Mouse (Mus musculus) neural tube, embryonic 12.5 days (tissue): ENCODE measurements around the gene Rhebl1. TPM values are rescaled to one million over a fixed set of nuclear protein-coding genes. Genes with fewer than 3 reads are reported as not detected.
A peak's percentile ranks its signal among the peaks of the same experiment; 100 is the strongest.

Source experiments
- ATAC-seq: fragments of 200-750 bp; cut with Nextera tagmentation; 2 replicates; pipeline ENCODE4 v1.8.0; 2017; ENCODE audit warnings: low read depth, mild to moderate bottlenecking, moderate TSS enrichment, moderate library complexity; ENCODE audit not compliant: low FRiP score
- H3K27ac ChIP-seq: fragments of 300-500 bp; sonication (generic); 2 replicates; pipeline ENCODE4 v1.5.1; 2016
- H3K27me3 ChIP-seq: fragments of 300-500 bp; sonication (generic); replicated peaks from 2 replicates; pipeline ENCODE4 v1.6.1; 2016; ENCODE audit warnings: mild to moderate bottlenecking
- H3K36me3 ChIP-seq: fragments of 300-500 bp; sonication (generic); 2 replicates; pipeline ENCODE4 v1.6.1; 2016; ENCODE audit warnings: mild to moderate bottlenecking
- H3K4me1 ChIP-seq: fragments of 300-500 bp; sonication (generic); 2 replicates; pipeline ENCODE4 v1.6.1; 2016
- H3K4me2 ChIP-seq: fragments of 300-500 bp; sonication (generic); replicated peaks from 2 replicates; pipeline ENCODE4 v1.6.1; 2016; ENCODE audit warnings: mild to moderate bottlenecking
- H3K4me3 ChIP-seq: fragments of 300-500 bp; sonication (generic); 2 replicates; pipeline ENCODE4 v1.5.1; 2016
- H3K9ac ChIP-seq: fragments of 300-500 bp; sonication (generic); 2 replicates; pipeline ENCODE4 v1.6.1; 2016; ENCODE audit warnings: mild to moderate bottlenecking
- H3K9me3 ChIP-seq: fragments of 300-500 bp; sonication (generic); 2 replicates; pipeline ENCODE4 v1.6.1; 2016; ENCODE audit warnings: mild to moderate bottlenecking
- WGBS: fragments of 180-500 bp; shearing (Covaris S2); methylation state at CpG from one replicate; pipeline ENCODE4 v1.1.7; 2016; 5-methylcytosine and 5-hydroxymethylcytosine counted together
- polyA plus RNA-seq: library from polyadenylated mRNA; unstranded; fragments of >200 nt; fragmentation: Nextera tagmentation; extraction: Ambion mirVana; gene quantifications from 2 replicates; pipeline ENCODE4 v1.2.1, GENCODE M21; 2016

Gene Rhebl1
- polyA plus RNA-seq, 1 experiment from 2014 or later, result 27.8 TPM

DNA sequence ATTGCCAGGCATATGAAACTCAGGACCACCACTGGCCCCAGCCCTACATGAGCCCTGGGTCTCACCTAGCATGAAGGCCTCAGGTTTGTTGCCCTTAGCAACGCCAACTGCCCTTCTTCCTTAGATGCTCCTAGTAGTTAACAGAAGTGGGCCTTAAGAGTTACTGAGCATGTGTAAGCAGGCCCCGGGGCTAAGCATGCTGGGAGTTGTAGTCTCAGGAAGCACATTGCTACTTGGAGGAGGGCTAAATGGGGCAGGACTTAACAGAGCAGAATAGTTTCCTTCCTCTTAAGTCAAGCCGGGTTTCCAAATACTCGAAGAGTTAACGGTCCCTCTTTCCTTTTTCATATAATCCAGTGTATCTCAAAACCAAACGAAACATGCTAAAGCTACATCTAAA is 27.0 kb downstream of the Rhebl1 start:
- no peak overlapping the region for H3K9ac ChIP-seq

DNA sequence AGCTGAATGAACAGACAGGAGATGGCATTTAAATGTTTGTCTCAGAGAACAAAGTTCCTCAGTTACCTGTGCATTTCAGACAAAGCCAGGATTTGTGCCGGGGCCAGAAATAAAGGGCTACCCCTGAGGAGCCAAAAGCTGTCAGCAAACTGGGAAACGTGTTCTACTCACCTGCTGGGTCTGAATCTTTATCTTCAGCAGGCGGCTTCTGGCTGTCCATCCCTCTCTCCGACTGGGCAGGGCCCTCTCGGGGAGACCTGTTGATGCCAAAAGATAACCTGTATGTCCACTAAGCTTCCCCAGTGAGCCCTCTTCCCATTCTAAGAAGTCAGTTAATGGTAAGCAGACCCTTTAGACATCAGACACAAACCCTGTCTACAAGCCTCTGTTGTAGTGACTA is 27.8 kb downstream of the Rhebl1 start:
- Histone ChIP-seq H3K4me3 (no peak overlapping the region), H3K4me1 (peaks cover 35% of the 10 kb centered on the region), H3K36me3 (peaks cover 51% of the 10 kb centered on the region), H3K27ac (no peak overlapping the region), H3K4me2 (no peak overlapping the region), H3K27me3 (no peaks in the 10 kb centered on the region), H3K9me3 (no peaks in the 10 kb centered on the region), H3K9ac (no peak overlapping the region)
- ATAC-seq, result no peak
- 89% methylated on average over 5 of the region's 5 CpGs for WGBS

More for the DNA sequence above, 27.0 kb downstream of the Rhebl1 start:
- H3K4me1 ChIP-seq, result peaks cover 35% of the 10 kb centered on the region
- H3K36me3 ChIP-seq, result peaks cover 43% of the 10 kb centered on the region
- 81% methylated on average over 6 of the region's 6 CpGs for WGBS
- H3K4me2 ChIP-seq, result peak overlapping the region; percentile 97
- no peak overlapping the region for H3K27ac ChIP-seq
- no peaks in the 10 kb centered on the region for H3K27me3 ChIP-seq
- H3K4me3 ChIP-seq, result no peak overlapping the region
- ATAC-seq, result no peak
- H3K9me3 ChIP-seq, result no peaks in the 10 kb centered on the region

DNA sequence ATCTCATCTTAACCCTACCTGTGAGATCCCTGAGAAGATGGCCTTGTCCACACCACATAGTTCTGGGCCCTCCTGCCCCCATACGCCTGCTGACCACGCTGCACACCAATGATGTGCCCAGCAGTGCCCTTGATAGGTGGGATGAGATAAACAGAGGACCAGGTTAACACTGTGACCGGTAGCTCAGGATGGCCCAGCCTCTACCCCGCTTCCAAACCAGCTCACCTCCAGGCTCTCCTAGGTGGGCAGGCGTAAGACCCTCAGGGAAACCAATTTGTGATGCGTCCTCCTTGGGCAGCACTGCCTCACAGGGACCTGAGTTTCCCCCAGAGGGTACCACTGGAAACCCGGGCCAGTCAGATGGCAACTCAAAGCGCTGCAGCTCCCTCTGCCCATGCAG is 28.6 kb downstream of the Rhebl1 start:
- peaks cover 59% of the 10 kb centered on the region for H3K36me3 ChIP-seq
- WGBS, result 95% methylated on average over 8 of the region's 8 CpGs
- no peak overlapping the region for H3K4me2 ChIP-seq
- no peaks in the 10 kb centered on the region for H3K9me3 ChIP-seq
- H3K4me1 ChIP-seq, result peaks cover 35% of the 10 kb centered on the region
- H3K9ac ChIP-seq, result no peak overlapping the region
- no peaks in the 10 kb centered on the region for H3K27me3 ChIP-seq
- no peak for ATAC-seq
- no peak overlapping the region for H3K4me3 ChIP-seq
- H3K27ac ChIP-seq, result no peak overlapping the region

DNA sequence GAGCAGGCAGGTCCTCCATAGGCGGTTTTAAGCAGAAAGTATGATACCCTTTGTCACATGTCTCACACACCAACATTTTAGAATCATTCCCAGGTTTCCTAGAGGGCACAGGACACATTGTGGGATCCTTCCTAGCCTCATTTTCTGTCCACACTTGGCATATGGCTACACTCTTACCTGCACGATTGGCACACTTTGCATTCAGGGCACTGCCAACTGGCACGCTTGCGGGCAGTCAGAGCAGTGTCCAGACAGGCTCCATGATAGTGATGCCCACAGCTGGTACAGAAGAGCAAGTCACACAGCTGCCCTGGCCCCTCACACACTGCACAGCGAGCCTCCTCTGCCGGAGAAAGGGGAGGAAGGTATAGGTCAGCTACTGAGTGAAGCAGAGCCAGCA is 29.4 kb downstream of the Rhebl1 start:
- Histone ChIP-seq H3K4me1 (peaks cover 27% of the 10 kb centered on the region), H3K27me3 (no peaks in the 10 kb centered on the region), H3K9me3 (no peaks in the 10 kb centered on the region), H3K36me3 (peaks cover 67% of the 10 kb centered on the region), H3K9ac (no peak overlapping the region), H3K4me2 (no peak overlapping the region), H3K4me3 (no peak overlapping the region), H3K27ac (no peak overlapping the region)
- ATAC-seq, result no peak
- WGBS, result 95% methylated on average over 6 of the region's 6 CpGs

DNA sequence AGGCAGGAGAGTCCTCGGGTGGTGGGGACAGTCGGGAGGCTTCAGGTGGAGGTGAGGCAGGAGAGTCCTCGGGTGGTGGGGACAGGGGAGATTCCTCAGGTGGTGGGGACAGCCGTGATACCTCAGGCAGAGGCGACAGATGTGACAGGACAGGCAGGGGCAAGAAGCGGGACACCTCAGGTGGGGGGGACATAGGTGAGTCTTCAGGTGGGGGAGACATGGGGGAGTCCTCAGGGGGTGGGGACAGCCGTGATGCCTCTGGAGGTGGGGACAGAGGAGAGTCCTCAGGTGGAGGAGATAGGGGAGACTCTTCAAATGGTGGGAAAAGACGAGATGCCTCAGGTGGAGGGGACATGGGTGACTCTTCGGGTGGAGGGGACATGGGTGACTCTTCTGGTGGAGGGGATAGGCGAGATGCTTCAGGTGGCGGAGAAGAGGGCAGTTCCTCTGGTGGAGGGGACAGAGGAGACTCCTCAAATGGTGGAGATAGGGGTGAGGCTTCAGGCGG is 30.8 kb downstream of the Rhebl1 start:
- Histone ChIP-seq H3K4me1 (peaks cover 13% of the 10 kb centered on the region), H3K9me3 (no peaks in the 10 kb centered on the region), H3K27ac (no peak overlapping the region), H3K9ac (no peak overlapping the region), H3K4me3 (no peak overlapping the region), H3K27me3 (no peaks in the 10 kb centered on the region), H3K4me2 (no peak overlapping the region), H3K36me3 (peaks cover 80% of the 10 kb centered on the region)
- WGBS, result 92% methylated on average over 12 of the region's 12 CpGs
- no peak for ATAC-seq

DNA sequence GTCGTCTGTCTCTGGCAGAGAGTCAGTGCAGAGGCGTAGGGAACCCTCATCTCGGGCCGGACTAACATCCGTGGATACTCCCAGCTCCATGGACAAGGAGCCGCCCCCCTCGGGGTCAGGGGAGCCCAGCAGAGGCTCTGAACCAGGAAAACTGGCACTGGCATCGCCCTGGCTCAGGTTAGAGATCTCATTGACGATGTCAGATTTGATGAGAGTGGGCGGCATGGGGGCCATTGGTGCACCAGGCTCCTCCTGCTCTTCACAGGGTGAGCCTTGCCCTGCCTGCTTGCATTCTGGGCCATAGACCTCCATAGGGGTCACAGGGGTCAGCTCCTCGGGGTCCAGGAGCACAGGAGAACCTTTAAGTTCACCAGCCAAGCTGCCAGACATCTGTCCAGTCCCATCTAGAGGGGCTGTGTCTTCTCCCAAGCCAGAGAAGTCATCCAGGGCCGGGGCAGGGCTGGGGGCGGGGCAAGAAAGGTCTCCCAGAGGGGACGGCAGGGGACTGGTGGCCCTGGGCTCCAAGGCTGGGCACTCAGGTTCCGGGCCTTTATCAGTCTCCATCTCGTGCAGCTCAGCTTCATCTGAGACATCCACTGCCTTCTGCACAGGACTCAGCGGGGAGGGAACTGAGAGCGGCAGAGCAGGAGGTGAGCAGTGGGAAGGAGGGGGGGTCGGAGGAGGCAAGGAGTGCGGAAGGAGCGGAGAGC is 32.5 kb downstream of the Rhebl1 start:
- no peak for ATAC-seq
- Histone ChIP-seq H3K27ac (no peak overlapping the region), H3K27me3 (no peaks in the 10 kb centered on the region), H3K9ac (no peak overlapping the region), H3K36me3 (peaks cover 97% of the 10 kb centered on the region), H3K4me2 (no peak overlapping the region), H3K4me3 (no peak overlapping the region), H3K4me1 (no peaks in the 10 kb centered on the region), H3K9me3 (no peaks in the 10 kb centered on the region)
- WGBS, result 87% methylated on average over 21 of the region's 21 CpGs

DNA sequence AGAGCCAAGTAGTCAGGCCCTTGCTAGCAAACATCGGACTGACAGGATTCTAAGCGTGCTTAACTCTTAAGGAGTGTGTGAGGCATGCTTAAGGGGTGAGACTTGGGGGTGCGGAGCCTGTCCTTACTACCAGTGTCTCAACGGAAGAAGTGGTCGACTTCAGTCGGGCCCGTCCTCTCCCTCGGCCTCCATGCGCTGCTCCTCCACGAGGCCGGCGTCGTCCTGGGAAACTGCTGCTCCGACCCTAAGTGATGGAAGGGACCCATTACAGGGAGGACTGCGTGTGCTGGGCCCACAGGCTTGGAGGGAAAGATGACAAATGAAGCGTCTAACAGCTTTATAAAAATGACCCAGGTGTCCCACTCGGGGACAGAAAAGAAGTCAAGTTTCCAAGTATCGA is 33.4 kb downstream of the Rhebl1 start:
- Histone ChIP-seq H3K4me3 (no peak overlapping the region), H3K9ac (no peak overlapping the region), H3K9me3 (no peaks in the 10 kb centered on the region), H3K27me3 (no peaks in the 10 kb centered on the region), H3K36me3 (peaks cover 99% of the 10 kb centered on the region), H3K4me1 (no peaks in the 10 kb centered on the region), H3K4me2 (no peak overlapping the region), H3K27ac (no peak overlapping the region)
- 95% methylated on average over 18 of the region's 18 CpGs for WGBS
- no peak for ATAC-seq

DNA sequence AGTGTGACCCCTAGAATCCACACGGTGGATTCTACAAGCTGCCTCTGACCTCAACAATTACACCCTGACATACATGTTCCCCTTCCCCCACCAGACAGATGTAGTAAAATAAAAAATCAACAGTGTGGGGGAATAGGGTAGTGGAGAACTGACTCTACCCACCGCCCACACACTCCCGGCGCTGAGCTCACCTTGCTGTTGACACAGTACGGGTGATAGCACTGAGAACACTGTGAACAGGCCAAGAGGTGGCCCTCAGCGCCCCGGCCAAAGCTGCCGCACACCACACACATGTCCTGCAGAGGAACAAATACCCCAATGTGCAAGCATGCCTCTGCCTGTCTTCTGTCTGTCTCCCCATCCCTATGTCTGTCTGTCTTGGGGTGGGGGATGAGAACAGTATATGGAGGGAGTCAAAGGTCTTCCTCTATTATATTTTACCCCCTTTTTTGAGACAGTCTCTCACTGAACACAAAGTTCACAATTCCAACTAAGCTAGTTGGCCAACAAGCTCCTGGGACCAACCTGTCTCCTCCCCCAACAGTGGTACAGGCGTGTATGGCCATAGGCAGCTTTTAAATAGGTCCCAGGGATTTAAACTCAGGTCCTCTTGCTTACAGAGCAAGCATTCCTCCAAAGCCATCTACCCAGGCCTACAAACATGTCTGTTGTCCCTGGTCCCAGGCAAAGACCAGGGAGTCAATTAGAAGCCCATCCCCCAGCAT is 34.9 kb downstream of the Rhebl1 start:
- WGBS, result 86% methylated on average over 9 of the region's 9 CpGs
- ATAC-seq, result no peak
- H3K4me3 ChIP-seq, result no peak overlapping the region
- no peaks in the 10 kb centered on the region for H3K27me3 ChIP-seq
- no peaks in the 10 kb centered on the region for H3K9me3 ChIP-seq
- H3K36me3 ChIP-seq, result peaks cover 99% of the 10 kb centered on the region
- H3K4me1 ChIP-seq, result no peaks in the 10 kb centered on the region
- H3K4me2 ChIP-seq, result no peak overlapping the region
- no peak overlapping the region for H3K9ac ChIP-seq
- H3K27ac ChIP-seq, result no peak overlapping the region

GRCm38 (mm10) chr15:98854214-98854613 is 40.1 kb downstream of the Rhebl1 start:
- H3K4me1 ChIP-seq, result no peaks in the 10 kb centered on the region
- peaks cover 99% of the 10 kb centered on the region for H3K36me3 ChIP-seq
- H3K4me2 ChIP-seq, result no peak overlapping the region
- no peaks in the 10 kb centered on the region for H3K9me3 ChIP-seq
- ATAC-seq, result no peak
- no peak overlapping the region for H3K27ac ChIP-seq
- no peak overlapping the region for H3K4me3 ChIP-seq
- 93% methylated on average over 16 of the region's 16 CpGs for WGBS
- H3K9ac ChIP-seq, result no peak overlapping the region
- H3K27me3 ChIP-seq, result no peaks in the 10 kb centered on the region

- WGBS, result 94% methylated on average over 28 of the region's 28 CpGs
- H3K27me3 ChIP-seq, result no peaks in the 10 kb centered on the region
- no peaks in the 10 kb centered on the region for H3K9me3 ChIP-seq
- H3K36me3 ChIP-seq, result peaks cover 100% of the 10 kb centered on the region
- no peak for ATAC-seq
- H3K4me1 ChIP-seq, result no peaks in the 10 kb centered on the region
- no peak overlapping the region for H3K4me3 ChIP-seq
- no peak overlapping the region for H3K9ac ChIP-seq
- H3K27ac ChIP-seq, result no peak overlapping the region
- no peak overlapping the region for H3K4me2 ChIP-seq
Measured at GRCm38 (mm10) chr15:98853161-98853937, 41.0 kb downstream of the Rhebl1 start.

DNA sequence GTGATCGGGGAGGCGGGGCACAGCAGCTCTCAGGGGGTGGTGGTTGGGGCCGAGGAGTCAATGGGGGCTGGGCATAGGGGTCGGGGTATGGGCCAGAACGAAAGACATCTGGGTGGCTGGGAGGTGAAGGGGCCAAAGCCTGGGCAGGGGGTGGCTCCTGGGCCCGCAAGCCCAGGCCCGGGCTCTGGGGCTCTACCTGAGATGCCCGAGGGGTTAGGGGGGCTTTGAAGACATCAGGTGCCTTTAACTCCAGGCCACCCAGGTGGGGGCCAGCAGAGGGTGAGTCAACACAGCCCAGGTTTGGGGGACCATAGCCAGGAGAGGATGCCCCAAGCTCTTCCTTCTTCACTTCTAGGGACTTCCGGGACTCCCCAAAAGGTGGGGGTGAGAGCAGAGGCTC is 41.6 kb downstream of the Rhebl1 start:
- H3K27ac ChIP-seq, result no peak overlapping the region
- H3K27me3 ChIP-seq, result no peaks in the 10 kb centered on the region
- no peak overlapping the region for H3K4me3 ChIP-seq
- ATAC-seq, result no peak
- WGBS, result 93% methylated on average over 9 of the region's 9 CpGs
- peaks cover 99% of the 10 kb centered on the region for H3K36me3 ChIP-seq
- H3K9me3 ChIP-seq, result no peaks in the 10 kb centered on the region
- no peaks in the 10 kb centered on the region for H3K4me1 ChIP-seq
- no peak overlapping the region for H3K4me2 ChIP-seq
- H3K9ac ChIP-seq, result no peak overlapping the region

DNA sequence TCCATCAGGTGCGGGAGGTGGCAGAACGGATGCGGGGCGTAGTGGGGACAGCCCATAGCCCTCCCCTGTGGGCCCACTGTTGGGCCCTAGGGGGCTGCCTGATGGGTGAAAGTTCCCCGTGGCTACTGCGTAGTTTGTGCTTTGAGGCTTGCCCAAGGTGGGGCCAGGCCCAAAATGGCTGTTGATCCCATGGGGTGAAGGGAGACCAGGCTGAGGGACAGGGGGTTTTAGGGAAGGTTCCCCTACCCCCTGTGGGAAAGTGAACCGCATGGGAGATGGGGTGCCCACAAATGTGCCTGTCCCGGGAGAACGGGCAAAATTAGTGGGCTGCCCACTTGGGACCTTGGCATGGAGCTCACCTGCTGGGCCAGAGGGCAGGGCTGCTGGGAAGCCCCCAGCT is 42.3 kb downstream of the Rhebl1 start:
- H3K27ac ChIP-seq, result no peak overlapping the region
- no peak for ATAC-seq
- H3K4me2 ChIP-seq, result no peak overlapping the region
- WGBS, result 96% methylated on average over 9 of the region's 9 CpGs
- H3K4me1 ChIP-seq, result no peaks in the 10 kb centered on the region
- no peaks in the 10 kb centered on the region for H3K9me3 ChIP-seq
- H3K9ac ChIP-seq, result no peak overlapping the region
- H3K36me3 ChIP-seq, result peaks cover 99% of the 10 kb centered on the region
- no peaks in the 10 kb centered on the region for H3K27me3 ChIP-seq
- H3K4me3 ChIP-seq, result no peak overlapping the region
